Mouse (Mus musculus): Measurements from ENCODE around the gene Npas3. TPM values are rescaled to one million over a fixed set of nuclear protein-coding genes. Genes with fewer than 3 reads are reported as not detected.

Npas3 gene
- polyA plus RNA-seq, 1 experiment, result 0.18 TPM

DNA sequence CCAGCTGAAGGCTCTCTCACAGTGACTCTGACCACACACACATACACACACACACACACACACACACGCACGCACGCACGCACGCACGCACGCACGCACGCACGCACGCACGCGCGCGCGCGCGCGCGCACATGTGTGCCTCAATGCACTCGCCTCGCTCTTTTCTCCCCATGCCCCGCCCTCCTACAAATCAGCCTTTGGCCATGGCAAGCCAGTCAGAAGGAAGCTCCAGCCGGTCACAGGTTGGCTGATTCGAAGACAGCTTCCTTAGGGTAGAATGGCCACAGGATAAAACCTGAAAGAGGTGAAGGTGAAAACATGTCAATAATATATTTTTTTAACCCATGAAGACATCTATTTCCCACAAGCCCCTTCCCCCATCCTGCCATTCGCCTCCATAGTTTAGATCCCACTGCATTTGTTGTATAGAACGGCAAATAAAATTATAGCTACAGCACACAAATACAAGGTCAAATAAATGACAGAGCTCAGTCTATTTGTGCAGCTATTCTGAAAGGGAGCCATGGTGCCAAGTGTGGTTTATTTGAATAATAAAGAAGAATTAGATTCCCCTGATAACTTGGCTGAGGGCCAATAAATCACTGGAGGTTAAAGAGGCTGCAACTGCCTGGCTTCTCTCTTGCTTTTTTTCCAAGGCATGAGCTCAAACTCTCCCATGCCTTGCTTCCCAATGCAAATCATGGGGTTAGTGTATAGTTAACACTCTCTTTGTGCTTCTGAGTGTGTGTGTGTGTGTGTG, 587.7 kb downstream of the Npas3 start:
- H3K79me2 ChIP-seq (ENCODE audit: control insufficient read depth, insufficient read depth), result no peaks in the 10 kb centered on the region
- H3K27me3 ChIP-seq (ENCODE audit: control insufficient read depth, insufficient read depth, insufficient read length), result no peaks in the 10 kb centered on the region
- H3K36me3 ChIP-seq (ENCODE audit: control insufficient read depth, insufficient read depth), result no peaks in the 10 kb centered on the region
- H3K4me2 ChIP-seq (ENCODE audit: low read depth), result no peak overlapping the region
- H3K4me3 ChIP-seq, result no peak overlapping the region
- TF ChIP-seq POLR2A (IDR thresholded peaks at IDR 0.05; ENCODE audit: insufficient read length, low read depth) (no peak), TCF12 (IDR thresholded peaks at IDR 0.05; ENCODE audit: insufficient read depth, poor library complexity, severe bottlenecking) (no peak), SRF (IDR thresholded peaks at IDR 0.05; ENCODE audit: control insufficient read depth, insufficient read length, low read depth) (no peak), MAX (IDR thresholded peaks at IDR 0.05; ENCODE audit: low read depth) (no peak), USF1 (IDR thresholded peaks at IDR 0.05; ENCODE audit: low read depth) (no peak), MYOD1 (IDR thresholded peaks at IDR 0.05; ENCODE audit: control insufficient read depth in 1 of 3, insufficient read length in 2 of 3, low read depth in 2 of 3) (no peak), POLR2AphosphoS2 (IDR thresholded peaks at IDR 0.05; ENCODE audit: insufficient read length, low read depth) (no peak), REST (IDR thresholded peaks at IDR 0.05; ENCODE audit: insufficient read depth, insufficient read length) (no peak), E2F4 (IDR thresholded peaks at IDR 0.05; ENCODE audit: insufficient read depth) (no peak), CEBPB (IDR thresholded peaks at IDR 0.05; ENCODE audit: insufficient read depth, poor library complexity, severe bottlenecking) (no peak), MYOG (IDR thresholded peaks at IDR 0.05; ENCODE audit: control insufficient read depth in 1 of 3, insufficient read depth in 1 of 3, insufficient read length in 2 of 3, low read depth in 2 of 3) (no peak), TCF3 (IDR thresholded peaks at IDR 0.05; ENCODE audit: insufficient read length, low read depth) (no peak)
- no peak overlapping the region for H3ac ChIP-seq (ENCODE audit: control insufficient read depth, insufficient read length)

DNA sequence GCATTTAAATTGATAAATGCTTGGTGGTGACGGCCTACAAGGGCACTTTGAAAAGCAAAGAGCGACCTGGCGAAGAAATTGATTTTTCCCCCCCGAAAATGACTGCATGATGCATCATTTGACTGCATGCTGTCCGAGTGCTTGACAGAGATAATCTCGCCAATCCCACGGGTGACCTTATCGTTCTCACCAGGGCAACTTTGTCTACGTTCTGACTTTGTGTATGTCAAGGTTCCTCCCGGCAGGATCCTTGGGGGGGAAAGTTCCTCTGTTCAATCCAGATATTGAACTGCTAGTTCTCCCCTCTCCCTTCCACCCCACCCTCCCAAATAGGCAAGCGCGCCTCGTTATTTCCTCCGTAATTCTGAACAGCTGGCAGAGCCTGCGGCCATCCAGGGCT, 588.9 kb downstream of the Npas3 start:
- no peak for TF ChIP-seq USF1 (IDR thresholded peaks at IDR 0.05; ENCODE audit: low read depth)
- TF ChIP-seq MAX (IDR thresholded peaks at IDR 0.05; ENCODE audit: low read depth), result no peak
- no peak for TF ChIP-seq POLR2AphosphoS2 (IDR thresholded peaks at IDR 0.05; ENCODE audit: insufficient read length, low read depth)
- no peak for TF ChIP-seq MYOD1 (IDR thresholded peaks at IDR 0.05; ENCODE audit: control insufficient read depth in 1 of 3, insufficient read length in 2 of 3, low read depth in 2 of 3)
- no peak for TF ChIP-seq REST (IDR thresholded peaks at IDR 0.05; ENCODE audit: insufficient read depth, insufficient read length)
- TF ChIP-seq TCF3 (IDR thresholded peaks at IDR 0.05; ENCODE audit: insufficient read length, low read depth), result no peak
- no peak for TF ChIP-seq E2F4 (IDR thresholded peaks at IDR 0.05; ENCODE audit: insufficient read depth)
- TF ChIP-seq CEBPB (IDR thresholded peaks at IDR 0.05; ENCODE audit: insufficient read depth, poor library complexity, severe bottlenecking), result no peak
- no peak for TF ChIP-seq SRF (IDR thresholded peaks at IDR 0.05; ENCODE audit: control insufficient read depth, insufficient read length, low read depth)
- no peak for TF ChIP-seq POLR2A (IDR thresholded peaks at IDR 0.05; ENCODE audit: insufficient read length, low read depth)
- TF ChIP-seq TCF12 (IDR thresholded peaks at IDR 0.05; ENCODE audit: insufficient read depth, poor library complexity, severe bottlenecking), result no peak
- no peak for TF ChIP-seq MYOG (IDR thresholded peaks at IDR 0.05; ENCODE audit: control insufficient read depth in 1 of 3, insufficient read depth in 1 of 3, insufficient read length in 2 of 3, low read depth in 2 of 3)
- Histone ChIP-seq H3K36me3 (ENCODE audit: control insufficient read depth, insufficient read depth) (no peaks in the 10 kb centered on the region), H3K79me2 (ENCODE audit: control insufficient read depth, insufficient read depth) (no peaks in the 10 kb centered on the region)

DNA sequence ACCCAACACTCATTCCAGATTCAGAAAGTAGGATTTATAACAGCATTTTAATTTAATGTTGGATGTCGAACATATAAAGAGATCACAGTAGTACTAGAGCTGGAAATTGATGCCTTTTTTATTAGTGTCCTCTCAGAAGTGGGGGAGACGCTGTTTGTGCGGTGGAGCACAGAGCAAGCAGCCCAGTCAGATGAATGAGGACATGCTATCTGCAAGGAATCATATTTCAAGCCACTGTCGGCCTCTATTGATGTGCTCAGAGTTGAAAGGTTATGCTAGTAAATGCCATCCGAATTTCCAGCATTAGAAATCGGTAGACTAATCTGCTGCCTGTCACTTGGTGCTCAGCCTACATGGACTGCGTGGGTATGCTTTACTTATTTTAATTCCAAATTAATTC, 590.1 kb downstream of the Npas3 start:
- H3K4me3 ChIP-seq, result no peak overlapping the region
- H3K27me3 ChIP-seq (ENCODE audit: control insufficient read depth, insufficient read depth, insufficient read length), result no peaks in the 10 kb centered on the region
- H3ac ChIP-seq (ENCODE audit: control insufficient read depth, insufficient read length), result no peak overlapping the region
- no peaks in the 10 kb centered on the region for H3K79me2 ChIP-seq (ENCODE audit: control insufficient read depth, insufficient read depth)
- no peak for TF ChIP-seq SRF (IDR thresholded peaks at IDR 0.05; ENCODE audit: control insufficient read depth, insufficient read length, low read depth)
- TF ChIP-seq MAX (IDR thresholded peaks at IDR 0.05; ENCODE audit: low read depth), result no peak
- no peak for TF ChIP-seq TCF12 (IDR thresholded peaks at IDR 0.05; ENCODE audit: insufficient read depth, poor library complexity, severe bottlenecking)
- no peak for TF ChIP-seq CEBPB (IDR thresholded peaks at IDR 0.05; ENCODE audit: insufficient read depth, poor library complexity, severe bottlenecking)
- TF ChIP-seq MYOD1 (IDR thresholded peaks at IDR 0.05; ENCODE audit: control insufficient read depth in 1 of 3, insufficient read length in 2 of 3, low read depth in 2 of 3), result no peak
- TF ChIP-seq TCF3 (IDR thresholded peaks at IDR 0.05; ENCODE audit: insufficient read length, low read depth), result no peak
- TF ChIP-seq REST (IDR thresholded peaks at IDR 0.05; ENCODE audit: insufficient read depth, insufficient read length), result no peak
- TF ChIP-seq USF1 (IDR thresholded peaks at IDR 0.05; ENCODE audit: low read depth), result no peak
- no peak for TF ChIP-seq POLR2AphosphoS2 (IDR thresholded peaks at IDR 0.05; ENCODE audit: insufficient read length, low read depth)
- no peak for TF ChIP-seq MYOG (IDR thresholded peaks at IDR 0.05; ENCODE audit: control insufficient read depth in 1 of 3, insufficient read depth in 1 of 3, insufficient read length in 2 of 3, low read depth in 2 of 3)
- no peak for TF ChIP-seq POLR2A (IDR thresholded peaks at IDR 0.05; ENCODE audit: insufficient read length, low read depth)
- no peak for TF ChIP-seq E2F4 (IDR thresholded peaks at IDR 0.05; ENCODE audit: insufficient read depth)
- H3K4me2 ChIP-seq (ENCODE audit: low read depth), result no peak overlapping the region
- no peaks in the 10 kb centered on the region for H3K36me3 ChIP-seq (ENCODE audit: control insufficient read depth, insufficient read depth)

More for the DNA sequence above, 588.9 kb downstream of the Npas3 start:
- no peaks in the 10 kb centered on the region for H3K27me3 ChIP-seq (ENCODE audit: control insufficient read depth, insufficient read depth, insufficient read length)
- H3K4me2 ChIP-seq (ENCODE audit: low read depth), result no peak overlapping the region
- H3K4me3 ChIP-seq, result no peak overlapping the region
- H3ac ChIP-seq (ENCODE audit: control insufficient read depth, insufficient read length), result no peak overlapping the region

DNA sequence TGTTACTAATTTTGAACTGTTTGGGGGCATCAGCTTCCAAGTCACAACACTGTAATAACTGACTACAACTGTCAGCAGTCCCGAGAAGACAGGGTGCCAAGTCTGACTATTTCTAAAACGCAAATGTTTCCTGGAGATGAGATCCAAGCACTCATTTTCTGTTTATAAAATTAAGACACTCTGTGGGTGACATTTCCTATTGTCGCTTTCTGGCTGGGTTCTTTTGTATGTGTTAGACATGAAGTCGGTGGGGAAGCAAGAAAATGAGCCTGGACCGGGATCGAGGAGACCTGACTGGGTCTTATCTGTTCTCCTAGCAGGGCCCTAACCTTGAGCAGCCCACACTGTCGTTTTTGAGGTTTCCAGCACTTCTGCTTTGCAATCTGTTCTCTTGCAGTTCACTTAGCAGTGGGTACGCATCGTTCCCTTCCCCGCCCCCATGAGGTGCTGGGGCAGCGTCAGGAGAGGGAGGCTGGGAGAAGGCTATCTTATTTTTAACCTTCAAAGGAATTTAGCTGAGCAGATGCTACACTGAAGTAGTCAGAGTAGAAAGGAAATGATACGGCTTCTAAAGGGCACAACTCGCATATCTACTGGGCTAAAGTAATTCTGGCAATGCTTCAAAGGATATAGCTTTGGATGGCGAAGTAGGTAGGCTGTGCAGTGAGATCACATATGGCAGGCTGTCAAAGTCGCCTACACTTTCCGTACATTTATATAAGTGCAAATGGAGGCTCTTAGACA, 593.6 kb downstream of the Npas3 start:
- Histone ChIP-seq H3K27me3 (ENCODE audit: control insufficient read depth, insufficient read depth, insufficient read length) (no peaks in the 10 kb centered on the region), H3K4me2 (ENCODE audit: low read depth) (no peak overlapping the region), H3ac (ENCODE audit: control insufficient read depth, insufficient read length) (no peak overlapping the region), H3K79me2 (ENCODE audit: control insufficient read depth, insufficient read depth) (no peaks in the 10 kb centered on the region), H3K4me3 (no peak overlapping the region), H3K36me3 (ENCODE audit: control insufficient read depth, insufficient read depth) (no peaks in the 10 kb centered on the region)
- no peak for TF ChIP-seq POLR2A (IDR thresholded peaks at IDR 0.05; ENCODE audit: insufficient read length, low read depth)
- TF ChIP-seq MYOD1 (IDR thresholded peaks at IDR 0.05; ENCODE audit: control insufficient read depth in 1 of 3, insufficient read length in 2 of 3, low read depth in 2 of 3), result no peak
- no peak for TF ChIP-seq MAX (IDR thresholded peaks at IDR 0.05; ENCODE audit: low read depth)
- no peak for TF ChIP-seq MYOG (IDR thresholded peaks at IDR 0.05; ENCODE audit: control insufficient read depth in 1 of 3, insufficient read depth in 1 of 3, insufficient read length in 2 of 3, low read depth in 2 of 3)
- no peak for TF ChIP-seq TCF3 (IDR thresholded peaks at IDR 0.05; ENCODE audit: insufficient read length, low read depth)
- no peak for TF ChIP-seq SRF (IDR thresholded peaks at IDR 0.05; ENCODE audit: control insufficient read depth, insufficient read length, low read depth)
- no peak for TF ChIP-seq POLR2AphosphoS2 (IDR thresholded peaks at IDR 0.05; ENCODE audit: insufficient read length, low read depth)
